Mouse (Mus musculus): ENCODE measurements around the gene Astl. TPM values are rescaled to one million over a fixed set of nuclear protein-coding genes. Genes with fewer than 3 reads are reported as not detected.
A peak's percentile ranks its signal among the peaks of the same experiment; 100 is the strongest.

Astl gene
- total and polyA plus RNA-seq, 3 experiments: not detected

GRCm38 (mm10) chr2:127390352-127390751, 51.9 kb downstream of the Astl start:
- Histone ChIP-seq H3K27me3 (ENCODE audit: control insufficient read depth in 1 of 2, insufficient read depth in 2 of 2, low read length in 2 of 2) (0 out of 4 replicates have a peak, but pooled peaks cover 0 to 2% of the 10 kb centered on the region in 2 experiments), H3K79me2 (ENCODE audit: control insufficient read depth, insufficient read depth, low read length, poor library complexity) (no peaks in the 10 kb centered on the region), H3K27ac (ENCODE audit: control insufficient read depth, low read depth, low read length) (no peak overlapping the region), H3K4me1 (ENCODE audit: control insufficient read depth in 1 of 2, insufficient read depth in 2 of 2, low read length in 2 of 2) (no peaks in the 10 kb centered on the region), H3K36me3 (ENCODE audit: control insufficient read depth in 1 of 2, insufficient read depth in 2 of 2, low read length in 2 of 2) (no peaks in the 10 kb centered on the region), H3K9me3 (replicated peaks; ENCODE audit: insufficient read depth, low read length) (no peaks in the 10 kb centered on the region), H3K4me3 (ENCODE audit: control insufficient read depth in 1 of 2, insufficient read depth in 1 of 2, low read depth in 2 of 2, low read length in 2 of 2) (no peak overlapping the region), H3K9ac (ENCODE audit: control insufficient read depth, low read depth, low read length, poor library complexity, severe bottlenecking) (no peak overlapping the region)
- no peak for DNase-seq (ENCODE audit: low read depth, low spot score)
- no peak for TF ChIP-seq NELFE (IDR thresholded peaks at IDR 0.05; ENCODE audit: low read depth, low read length)
- TF ChIP-seq GABPA (IDR thresholded peaks at IDR 0.05; ENCODE audit: low read depth, low read length): no peak
- no peak for TF ChIP-seq MEF2A (IDR thresholded peaks at IDR 0.05; ENCODE audit: extremely low read depth, insufficient replicate concordance, low read depth, low read length, poor library complexity, severe bottlenecking)
- TF ChIP-seq ELF1 (IDR thresholded peaks at IDR 0.05; ENCODE audit: low read depth, low read length): no peak
- no peak for TF ChIP-seq RCOR1 (IDR thresholded peaks at IDR 0.05; ENCODE audit: low read depth, low read length)
- TF ChIP-seq BHLHE40 (IDR thresholded peaks at IDR 0.05; ENCODE audit: borderline replicate concordance, low read depth, low read length): no peak
- TF ChIP-seq SMC3 (IDR thresholded peaks at IDR 0.05; ENCODE audit: low read depth, low read length): no peak

- no peak overlapping the region for H3K27ac ChIP-seq (ENCODE audit: control insufficient read depth, low read depth, low read length)
- no peaks in the 10 kb centered on the region for H3K9me3 ChIP-seq (replicated peaks; ENCODE audit: insufficient read depth, low read length)
- H3K27me3 ChIP-seq (ENCODE audit: control insufficient read depth in 1 of 2, insufficient read depth in 2 of 2, low read length in 2 of 2): 0 out of 4 replicates have a peak, but pooled peaks cover 0 to 2% of the 10 kb centered on the region in 2 experiments
- TF ChIP-seq POLR2A (IDR thresholded peaks at IDR 0.05; ENCODE audit: control insufficient read depth in 1 of 2, insufficient read depth in 1 of 2, low read depth in 1 of 2, low read length in 2 of 2, poor library complexity in 1 of 2) (no peak), ZKSCAN1 (IDR thresholded peaks at IDR 0.05; ENCODE audit: low read depth, low read length) (no peak), GATA1 (IDR thresholded peaks at IDR 0.05; ENCODE audit: low read depth, low read length) (no peak), POLR2AphosphoS2 (IDR thresholded peaks at IDR 0.05; ENCODE audit: low read length) (no peak), ZNF384 (IDR thresholded peaks at IDR 0.05; ENCODE audit: low read depth, low read length) (no peak), MYC (IDR thresholded peaks at IDR 0.05; ENCODE audit: low read depth, low read length) (no peak)
- no peaks in the 10 kb centered on the region for H3K4me1 ChIP-seq (ENCODE audit: control insufficient read depth in 1 of 2, insufficient read depth in 2 of 2, low read length in 2 of 2)
- H3K9ac ChIP-seq (ENCODE audit: control insufficient read depth, low read depth, low read length, poor library complexity, severe bottlenecking): no peak overlapping the region
- no peaks in the 10 kb centered on the region for H3K36me3 ChIP-seq (ENCODE audit: control insufficient read depth in 1 of 2, insufficient read depth in 2 of 2, low read length in 2 of 2)
- H3K79me2 ChIP-seq (ENCODE audit: control insufficient read depth, insufficient read depth, low read length, poor library complexity): no peaks in the 10 kb centered on the region
- DNase-seq (ENCODE audit: low read depth, low spot score): no peak
- no peak overlapping the region for H3K4me3 ChIP-seq (ENCODE audit: control insufficient read depth in 1 of 2, insufficient read depth in 1 of 2, low read depth in 2 of 2, low read length in 2 of 2)
These were observed 52.4 kb downstream of the Astl start for GRCm38 (mm10) chr2:127390846-127391245.

GRCm38 (mm10) chr2:127391323-127391722, 52.9 kb downstream of the Astl start:
- Histone ChIP-seq H3K4me1 (ENCODE audit: control insufficient read depth in 1 of 2, insufficient read depth in 2 of 2, low read length in 2 of 2) (no peaks in the 10 kb centered on the region), H3K79me2 (ENCODE audit: control insufficient read depth, insufficient read depth, low read length, poor library complexity) (no peaks in the 10 kb centered on the region), H3K27ac (ENCODE audit: control insufficient read depth, low read depth, low read length) (no peak overlapping the region), H3K9ac (ENCODE audit: control insufficient read depth, low read depth, low read length, poor library complexity, severe bottlenecking) (no peak overlapping the region), H3K4me3 (ENCODE audit: control insufficient read depth in 1 of 2, insufficient read depth in 1 of 2, low read depth in 2 of 2, low read length in 2 of 2) (no peak overlapping the region), H3K9me3 (replicated peaks; ENCODE audit: insufficient read depth, low read length) (no peaks in the 10 kb centered on the region), H3K27me3 (ENCODE audit: control insufficient read depth in 1 of 2, insufficient read depth in 2 of 2, low read length in 2 of 2) (0 out of 4 replicates have a peak, but pooled peaks cover 0 to 2% of the 10 kb centered on the region in 2 experiments), H3K36me3 (ENCODE audit: control insufficient read depth in 1 of 2, insufficient read depth in 2 of 2, low read length in 2 of 2) (no peaks in the 10 kb centered on the region)
- TF ChIP-seq GABPA (IDR thresholded peaks at IDR 0.05; ENCODE audit: low read depth, low read length): no peak
- peak; percentile 15 for DNase-seq (ENCODE audit: low read depth, low spot score)
